Mouse (Mus musculus) neural tube, embryonic 14.5 days (tissue): ENCODE measurements at regions not wholly inside any gene's neighbourhood (a gene's known extent, or its start where the extent isn't known, plus 50 kb on each side); places are given as distances from the start of the nearest gene placed in this dataset.

ENCODE experiments used
- ATAC-seq: fragments of 200-750 bp; cut with Nextera tagmentation; 2 replicates; pipeline ENCODE4 v1.8.0; 2017; ENCODE audit warnings: low read depth, mild to moderate bottlenecking, moderate TSS enrichment, moderate library complexity
- H3K27ac ChIP-seq: fragments of 300-500 bp; sonication (generic); 2 replicates; pipeline ENCODE4 v1.5.1; 2014; ENCODE audit warnings: low read depth, mild to moderate bottlenecking, control low read depth, low read length, moderate library complexity, mixed read lengths
- H3K27me3 ChIP-seq: fragments of 300-500 bp; sonication (generic); 2 replicates; pipeline ENCODE4 v1.6.1; 2014; ENCODE audit warnings: low read length; ENCODE audit not compliant: control insufficient read depth, insufficient read depth
- H3K36me3 ChIP-seq: fragments of 300-500 bp; sonication (generic); 2 replicates; pipeline ENCODE4 v1.6.1; 2014; ENCODE audit warnings: low read length, mixed read lengths; ENCODE audit not compliant: control insufficient read depth, insufficient read depth
- H3K4me1 ChIP-seq: fragments of 300-500 bp; sonication (generic); 2 replicates; pipeline ENCODE4 v1.6.1; 2014; ENCODE audit warnings: low read length; ENCODE audit not compliant: control insufficient read depth, insufficient read depth
- H3K4me2 ChIP-seq: fragments of 300-500 bp; sonication (generic); 2 replicates; pipeline ENCODE4 v1.6.1; 2014; ENCODE audit warnings: mild to moderate bottlenecking, low read depth, low read length, control low read depth
- H3K4me3 ChIP-seq: fragments of 300-500 bp; sonication (generic); 2 replicates; pipeline ENCODE4 v1.5.1; 2014; ENCODE audit warnings: low read depth, low read length, control low read depth, mixed read lengths
- H3K9ac ChIP-seq: fragments of 300-500 bp; sonication (generic); replicated peaks from 2 replicates; pipeline ENCODE4 v1.6.1; 2014; ENCODE audit warnings: low read depth, mild to moderate bottlenecking, control low read depth, low read length, mixed read lengths
- H3K9me3 ChIP-seq: fragments of 300-500 bp; sonication (generic); 2 replicates; pipeline ENCODE4 v1.6.1; 2016; ENCODE audit warnings: low read length; ENCODE audit not compliant: control insufficient read depth
- WGBS: fragments of 180-500 bp; shearing (Covaris S2); extraction: QIAGEN DNeasy Blood & Tissue Kit; methylation state at CpG from one replicate; pipeline ENCODE4 v1.1.7; 2014; 5-methylcytosine and 5-hydroxymethylcytosine counted together

DNA sequence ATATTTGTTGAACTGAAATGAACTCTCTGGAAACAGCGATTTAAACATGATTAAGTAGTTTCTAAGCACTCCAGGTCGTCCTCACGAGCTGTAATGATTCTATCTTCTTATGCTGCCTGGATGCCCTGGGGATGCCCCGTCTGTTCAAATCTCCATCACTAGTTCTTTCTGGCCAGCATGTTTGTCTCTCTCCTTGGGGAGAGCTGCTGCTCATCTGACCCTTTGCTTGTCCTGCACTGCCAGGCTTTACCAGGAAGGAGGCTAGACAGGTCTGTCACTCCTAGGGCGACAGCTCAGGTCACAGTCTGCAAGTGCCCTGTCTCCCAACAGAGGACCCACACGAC lies 155.1 kb downstream of the Irx2 start:
- Histone ChIP-seq H3K9me3 (no peaks in the 10 kb centered on the region), H3K9ac (no peak overlapping the region), H3K27ac (no peak overlapping the region), H3K4me1 (no peaks in the 10 kb centered on the region), H3K4me2 (no peak overlapping the region), H3K36me3 (no peaks in the 10 kb centered on the region), H3K27me3 (no peaks in the 10 kb centered on the region), H3K4me3 (no peak overlapping the region)
- no peak for ATAC-seq
- WGBS, result 54% methylated on average over 6 of the region's 6 CpGs

DNA sequence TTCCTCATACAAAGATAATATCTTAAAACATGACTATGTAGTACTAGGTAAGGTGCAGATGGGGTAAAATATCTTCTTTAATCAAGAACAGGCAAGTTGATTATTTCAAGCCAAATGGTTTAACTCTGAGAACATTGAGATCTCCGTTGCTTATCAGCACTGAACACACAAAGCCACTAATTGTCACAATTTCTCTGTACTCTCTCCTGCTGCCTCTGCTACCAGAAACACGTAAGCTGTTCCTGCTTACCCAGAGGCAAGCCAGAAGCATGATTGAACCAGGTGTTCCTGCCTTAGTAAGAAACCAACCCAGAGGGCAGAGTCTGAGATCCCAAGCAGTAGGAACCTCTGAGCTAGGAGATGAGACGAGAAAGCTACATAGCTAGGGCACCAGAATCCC lies 164.1 kb downstream of the Irx2 start:
- H3K4me2 ChIP-seq, result no peak overlapping the region
- no peak overlapping the region for H3K27ac ChIP-seq
- H3K9me3 ChIP-seq, result no peaks in the 10 kb centered on the region
- H3K9ac ChIP-seq, result no peak overlapping the region
- no peak for ATAC-seq
- no peak overlapping the region for H3K4me3 ChIP-seq
- no peaks in the 10 kb centered on the region for H3K36me3 ChIP-seq
- H3K27me3 ChIP-seq, result no peaks in the 10 kb centered on the region
- 87% methylated on average over 3 of the region's 3 CpGs for WGBS
- no peaks in the 10 kb centered on the region for H3K4me1 ChIP-seq

DNA sequence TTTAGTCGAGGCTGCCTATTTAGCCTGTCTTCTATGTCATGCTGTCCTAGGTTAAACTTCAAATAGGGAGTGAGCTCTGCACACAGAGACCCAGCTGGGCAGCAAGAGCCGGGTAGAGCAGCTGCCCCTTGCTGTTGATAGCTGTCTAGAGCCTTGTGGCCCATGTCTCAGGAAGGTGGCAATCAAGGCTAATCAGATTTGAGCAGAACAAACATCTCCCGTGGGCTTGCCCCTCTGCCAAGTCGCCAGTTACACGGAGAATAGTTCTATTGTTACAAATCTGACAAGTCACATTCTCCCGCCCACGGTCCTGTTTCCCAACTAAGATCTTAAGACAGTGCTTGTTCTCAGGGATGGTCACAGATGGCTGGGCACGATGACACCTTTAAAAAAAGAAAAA lies 171.4 kb downstream of the Irx2 start:
- Histone ChIP-seq H3K36me3 (no peaks in the 10 kb centered on the region), H3K27ac (no peak overlapping the region), H3K27me3 (no peaks in the 10 kb centered on the region), H3K9me3 (no peaks in the 10 kb centered on the region), H3K4me3 (no peak overlapping the region), H3K4me2 (no peak overlapping the region), H3K4me1 (0 out of 2 replicates have a peak, but pooled peaks cover 2% of the 10 kb centered on the region), H3K9ac (no peak overlapping the region)
- 22% methylated on average over 8 of the region's 8 CpGs for WGBS
- ATAC-seq, result no peak

DNA sequence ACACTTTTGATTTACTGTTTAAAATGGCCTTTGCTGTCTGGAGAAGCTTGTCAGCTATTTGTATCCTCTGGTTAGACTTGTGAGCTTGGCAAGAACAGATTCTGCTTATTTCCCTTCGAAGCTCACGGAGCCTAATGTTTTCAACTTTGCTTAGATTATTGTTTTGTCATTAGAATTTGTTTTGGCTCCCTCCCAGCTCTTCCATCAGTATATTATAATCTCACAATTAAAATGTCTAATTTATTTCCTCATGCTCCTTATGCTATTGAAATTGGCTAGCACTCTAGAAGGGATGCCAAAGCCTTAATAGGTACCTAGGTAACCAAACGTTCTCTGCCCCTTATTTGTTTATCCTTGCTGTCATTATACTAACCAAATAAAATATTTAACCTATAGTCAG lies 171.9 kb downstream of the Irx2 start:
- no peaks in the 10 kb centered on the region for H3K36me3 ChIP-seq

DNA sequence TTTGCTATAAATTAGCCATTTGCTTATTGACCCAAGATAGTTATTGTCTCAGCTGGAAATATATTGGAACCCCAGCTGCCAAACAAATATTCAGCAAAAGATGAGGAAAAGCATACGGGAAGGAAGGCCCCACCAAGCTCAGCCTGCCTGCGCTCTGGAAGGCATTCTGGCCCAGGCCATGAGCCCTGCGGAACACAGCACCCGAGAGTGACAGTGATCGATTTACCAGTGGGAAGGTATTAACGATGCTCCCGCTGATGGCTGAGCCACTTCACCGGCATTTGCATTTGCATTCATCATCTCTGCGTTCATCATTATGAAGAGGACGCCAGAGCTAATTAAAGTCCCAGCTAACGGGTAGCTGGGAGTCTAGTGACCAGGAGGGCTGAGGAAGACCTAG lies 174.8 kb downstream of the Irx2 start:
- no peak for ATAC-seq
- Histone ChIP-seq H3K27me3 (no peaks in the 10 kb centered on the region), H3K36me3 (no peaks in the 10 kb centered on the region), H3K27ac (no peak overlapping the region), H3K4me3 (no peak overlapping the region), H3K4me2 (no peak overlapping the region), H3K9me3 (no peaks in the 10 kb centered on the region), H3K4me1 (0 out of 2 replicates have a peak, but pooled peaks cover 2% of the 10 kb centered on the region), H3K9ac (no peak overlapping the region)
- 26% methylated on average over 11 of the region's 11 CpGs for WGBS

More for the DNA sequence above, 171.9 kb downstream of the Irx2 start:
- Histone ChIP-seq H3K4me2 (no peak overlapping the region), H3K9ac (no peak overlapping the region), H3K27ac (no peak overlapping the region), H3K9me3 (no peaks in the 10 kb centered on the region), H3K27me3 (no peaks in the 10 kb centered on the region), H3K4me3 (no peak overlapping the region), H3K4me1 (0 out of 2 replicates have a peak, but pooled peaks cover 2% of the 10 kb centered on the region)
- no peak for ATAC-seq
- WGBS, result 54% methylated on average over 3 of the region's 3 CpGs

DNA sequence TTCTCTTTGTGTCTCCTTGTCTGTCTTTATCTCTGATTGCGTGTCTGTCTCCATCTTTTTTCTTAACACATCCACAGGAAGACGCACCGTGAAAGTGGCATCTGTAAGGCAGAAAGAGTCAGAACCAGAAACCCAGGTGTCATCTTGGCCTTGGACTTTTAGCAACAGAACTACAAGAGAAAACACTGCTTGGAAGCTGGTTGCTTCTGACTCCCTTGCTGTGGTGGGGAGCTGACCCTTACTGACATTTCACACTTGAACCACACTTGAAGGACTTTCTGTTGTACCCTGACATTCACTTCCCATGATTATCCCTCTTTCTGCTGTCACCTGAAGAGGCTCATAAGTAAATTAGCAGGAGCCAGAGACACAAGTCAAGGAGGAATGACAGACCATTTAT lies 180.6 kb downstream of the Irx2 start:
- Histone ChIP-seq H3K9me3 (no peaks in the 10 kb centered on the region), H3K4me2 (no peak overlapping the region), H3K4me3 (no peak overlapping the region), H3K27ac (no peak overlapping the region), H3K27me3 (no peaks in the 10 kb centered on the region), H3K9ac (no peak overlapping the region), H3K4me1 (no peaks in the 10 kb centered on the region), H3K36me3 (no peaks in the 10 kb centered on the region)
- no peak for ATAC-seq
- 89% methylated on average over 3 of the region's 3 CpGs for WGBS

DNA sequence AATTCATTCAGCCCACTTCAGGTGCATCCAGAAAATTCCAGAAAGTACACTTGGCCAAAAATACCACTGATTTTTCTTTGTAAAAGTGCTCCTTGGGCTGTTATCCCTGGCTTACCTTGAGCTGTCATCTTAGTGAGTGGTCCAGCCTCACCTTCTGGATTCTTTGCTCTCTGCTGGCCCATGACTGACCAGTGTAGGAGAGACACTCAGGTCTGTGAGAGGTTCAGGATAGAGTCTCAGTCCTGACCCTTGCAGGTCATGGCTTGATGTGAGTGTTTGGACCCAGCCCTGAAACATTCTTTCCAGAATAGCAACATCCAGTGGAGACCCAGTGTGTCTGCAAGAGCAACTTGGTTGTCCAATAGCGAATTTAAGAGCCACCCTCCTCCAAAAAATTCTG lies 182.0 kb downstream of the Irx2 start:
- no peak for ATAC-seq
- Histone ChIP-seq H3K4me3 (no peak overlapping the region), H3K27me3 (no peaks in the 10 kb centered on the region), H3K4me2 (no peak overlapping the region), H3K9me3 (no peaks in the 10 kb centered on the region), H3K4me1 (no peaks in the 10 kb centered on the region), H3K27ac (no peak overlapping the region), H3K9ac (no peak overlapping the region), H3K36me3 (no peaks in the 10 kb centered on the region)
- 92% methylated on average over 1 of the region's 1 CpGs for WGBS

DNA sequence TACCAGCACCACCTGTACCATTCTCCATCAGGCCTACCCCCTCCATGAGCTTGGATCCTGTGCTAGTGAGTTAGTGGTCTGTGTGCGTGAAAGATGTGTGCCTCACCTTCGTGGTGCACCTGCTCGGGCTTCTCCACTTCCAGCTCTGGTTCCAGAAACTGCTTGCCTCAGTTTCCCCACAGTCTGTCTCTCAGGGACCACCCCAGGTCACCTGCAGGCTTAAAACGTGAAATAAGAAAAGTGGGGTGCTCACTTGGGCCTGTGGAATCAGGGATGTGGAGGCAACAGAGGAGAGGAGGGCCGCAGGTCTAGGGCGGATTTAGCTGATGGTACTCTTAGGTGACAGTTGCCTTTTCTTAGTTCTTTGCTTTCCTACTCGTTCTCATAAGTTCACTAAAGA lies 186.0 kb downstream of the Irx2 start:
- no peak overlapping the region for H3K4me2 ChIP-seq
- 44% methylated on average over 7 of the region's 7 CpGs for WGBS
- ATAC-seq, result no peak
- no peak overlapping the region for H3K9ac ChIP-seq
- H3K27ac ChIP-seq, result no peak overlapping the region
- no peak overlapping the region for H3K4me3 ChIP-seq
- H3K4me1 ChIP-seq, result 0 out of 2 replicates have a peak, but pooled peaks cover 11% of the 10 kb centered on the region
- no peaks in the 10 kb centered on the region for H3K9me3 ChIP-seq
- peaks cover 14% of the 10 kb centered on the region for H3K27me3 ChIP-seq
- no peaks in the 10 kb centered on the region for H3K36me3 ChIP-seq

DNA sequence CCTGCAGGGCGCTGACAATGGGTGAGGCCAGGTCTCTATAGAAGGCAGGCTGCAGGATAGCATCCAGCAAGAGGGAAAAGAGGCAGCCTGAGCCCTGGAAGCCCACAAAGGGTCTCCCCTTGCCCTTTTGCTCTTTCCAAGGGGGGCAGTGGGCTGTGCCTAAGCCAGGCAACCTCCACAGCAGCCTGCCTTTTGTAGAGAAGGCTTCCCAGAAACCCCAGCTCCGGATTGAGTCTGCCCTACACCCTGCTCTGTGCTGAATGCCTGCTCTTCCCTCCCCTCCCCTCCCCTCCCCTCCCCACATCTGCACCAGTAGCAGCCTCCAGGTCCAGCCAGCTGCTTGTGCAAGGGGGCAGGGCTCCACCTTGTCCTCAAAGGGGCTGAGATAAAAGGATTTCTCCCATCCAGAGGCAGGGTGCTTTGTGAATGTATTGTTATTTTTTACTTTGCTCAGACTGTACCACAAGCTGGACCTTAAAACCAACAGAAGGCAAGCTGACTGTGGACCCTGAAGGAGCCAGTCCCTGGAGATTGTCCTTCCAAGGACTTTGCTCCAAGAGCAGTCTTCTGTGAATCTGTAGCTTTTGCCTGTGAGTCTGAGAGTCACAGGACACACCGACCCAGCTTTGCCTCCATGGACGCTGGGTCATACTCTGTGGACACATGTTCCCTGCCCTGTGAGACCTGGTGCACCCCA lies 186.8 kb downstream of the Irx2 start:
- no peak overlapping the region for H3K9ac ChIP-seq
- H3K27ac ChIP-seq, result no peak overlapping the region
- H3K9me3 ChIP-seq, result no peaks in the 10 kb centered on the region
- peak; percentile 36; the same call in 1 of the 2 replicates for ATAC-seq
- WGBS, result 5% methylated on average over 4 of the region's 4 CpGs
- peaks cover 14% of the 10 kb centered on the region for H3K27me3 ChIP-seq
- 0 out of 2 replicates have a peak, but pooled peaks cover 11% of the 10 kb centered on the region for H3K4me1 ChIP-seq
- H3K36me3 ChIP-seq, result no peaks in the 10 kb centered on the region
- no peak overlapping the region for H3K4me3 ChIP-seq
- H3K4me2 ChIP-seq, result no peak overlapping the region
